Mouse (Mus musculus): ENCODE data around the gene Llgl1. TPM values are rescaled to one million over a fixed set of nuclear protein-coding genes. Genes with fewer than 3 reads are reported as not detected.
A peak's percentile ranks its signal among the peaks of the same experiment; 100 is the strongest.

The Llgl1 gene
- 44.4 and 46.8 TPM in 2 replicates for polyA plus RNA-seq (2015; fragmentation: Nextera tagmentation; extraction: Ambion mirVana)

DNA sequence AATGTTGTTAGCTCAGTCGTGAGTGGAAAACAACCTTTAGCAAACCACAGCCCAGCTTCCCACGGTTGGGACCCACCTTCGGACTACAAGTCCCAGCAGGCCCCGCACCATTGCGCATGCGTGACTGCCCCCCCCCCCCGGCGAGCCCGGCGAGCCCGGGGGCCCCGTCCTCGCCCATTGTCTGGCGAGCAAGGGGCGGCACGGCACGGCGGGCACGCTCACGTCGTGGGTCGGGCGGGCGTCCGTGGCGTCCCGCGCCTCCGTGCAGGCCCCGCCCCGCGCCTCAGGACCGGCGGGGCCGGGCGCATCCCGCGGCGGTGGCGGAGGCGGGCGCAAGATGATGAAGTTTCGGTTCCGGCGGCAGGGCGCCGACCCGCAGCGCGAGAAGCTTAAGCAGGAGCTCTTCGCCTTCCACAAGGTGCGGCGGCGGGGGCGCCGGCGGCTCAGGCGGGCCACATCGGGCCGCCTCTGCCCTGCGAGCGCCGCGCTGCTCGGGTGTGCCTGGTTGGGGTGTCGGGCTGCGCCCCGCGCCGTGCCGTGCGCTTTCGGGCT, at the start of gene Llgl1:
TSS of gene Llgl1 (plus strand) at position 200 of the 552 bp plus-strand sequence.
- Histone ChIP-seq H3K4me3 (ENCODE audit: low read depth, low read length) (peak within 1 kb of the TSS; percentile 90), H3K27me3 (ENCODE audit: control insufficient read depth, insufficient read depth, low read depth, low read length) (no peaks in the 10 kb centered on the region), H3K4me2 (ENCODE audit: low read length) (peak within 1 kb of the TSS; percentile 93), H3K36me3 (ENCODE audit: control insufficient read depth, insufficient read depth, low read length) (peaks cover under 1% of the 10 kb centered on the region), H3K4me1 (ENCODE audit: control insufficient read depth, insufficient read depth, low read length) (peaks cover 38% of the 10 kb centered on the region), H3K9me3 (replicated peaks; ENCODE audit: control insufficient read depth, low read length, poor library complexity, severe bottlenecking) (no peaks in the 10 kb centered on the region), H3K27ac (ENCODE audit: low read length) (peak within 1 kb of the TSS; percentile 90), H3K9ac (ENCODE audit: low read depth, low read length) (peak within 1 kb of the TSS; percentile 95)
- under 1% methylated on average over 59 of the region's 73 CpGs for WGBS
- ATAC-seq = peak; percentile 90

DNA sequence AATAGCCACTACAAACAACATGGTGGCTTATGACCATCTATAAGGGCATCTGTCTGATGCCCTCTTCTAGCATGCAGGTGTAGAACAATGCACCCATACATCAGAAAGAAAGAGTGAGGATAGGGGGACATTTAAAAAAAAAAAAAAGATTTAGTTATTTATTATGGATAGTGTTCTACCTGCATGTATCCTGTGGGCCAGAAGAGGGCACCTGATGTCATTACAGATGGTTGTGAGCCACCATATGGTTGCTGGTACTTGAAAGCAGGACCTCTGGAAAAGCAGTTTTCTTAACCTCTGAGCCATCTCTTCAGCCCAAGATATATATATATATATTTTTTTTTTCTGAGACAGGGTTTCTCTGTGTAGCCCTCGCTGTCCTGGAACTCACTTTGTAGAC, 3.4 kb upstream of the Llgl1 start:
- 78% methylated on average over 1 of the region's 1 CpGs for WGBS
- no peak overlapping the region for H3K4me3 ChIP-seq (ENCODE audit: low read depth, low read length)

DNA sequence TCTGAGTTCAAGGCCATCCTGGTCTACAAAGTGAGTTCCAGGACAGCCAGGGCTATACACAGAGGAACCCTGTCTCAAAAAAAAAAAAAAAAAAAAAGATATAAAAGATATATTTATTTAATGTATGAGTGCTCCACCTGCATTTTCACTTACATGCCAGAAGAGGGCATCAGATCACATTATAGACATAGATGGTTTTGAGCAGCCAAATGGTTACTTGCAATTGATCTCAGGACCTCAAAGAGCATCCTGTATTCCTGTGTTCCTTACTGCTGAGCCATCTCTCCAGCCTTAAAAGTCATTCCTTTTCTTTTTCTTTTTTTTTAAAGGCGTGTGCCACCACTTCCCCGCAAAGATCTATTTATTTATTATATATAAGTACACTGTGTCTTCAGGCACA, 2.0 kb upstream of the Llgl1 start:
- Histone ChIP-seq H3K9me3 (replicated peaks; ENCODE audit: control insufficient read depth, low read length, poor library complexity, severe bottlenecking) (no peaks in the 10 kb centered on the region), H3K9ac (ENCODE audit: low read depth, low read length) (no peak overlapping the region), H3K4me2 (ENCODE audit: low read length) (no peak overlapping the region), H3K36me3 (ENCODE audit: control insufficient read depth, insufficient read depth, low read length) (no peaks in the 10 kb centered on the region), H3K27me3 (ENCODE audit: control insufficient read depth, insufficient read depth, low read depth, low read length) (no peaks in the 10 kb centered on the region), H3K4me3 (ENCODE audit: low read depth, low read length) (no peak overlapping the region), H3K4me1 (ENCODE audit: control insufficient read depth, insufficient read depth, low read length) (peaks cover 30% of the 10 kb centered on the region), H3K27ac (ENCODE audit: low read length) (no peak overlapping the region)
- WGBS = 68% methylated on average over 2 of the region's 2 CpGs
- no peak for ATAC-seq

More for the DNA sequence above, 3.4 kb upstream of the Llgl1 start:
- peaks cover 16% of the 10 kb centered on the region for H3K4me1 ChIP-seq (ENCODE audit: control insufficient read depth, insufficient read depth, low read length)
- no peak overlapping the region for H3K27ac ChIP-seq (ENCODE audit: low read length)
- H3K36me3 ChIP-seq (ENCODE audit: control insufficient read depth, insufficient read depth, low read length) = no peaks in the 10 kb centered on the region
- H3K9me3 ChIP-seq (replicated peaks; ENCODE audit: control insufficient read depth, low read length, poor library complexity, severe bottlenecking) = no peaks in the 10 kb centered on the region
- no peaks in the 10 kb centered on the region for H3K27me3 ChIP-seq (ENCODE audit: control insufficient read depth, insufficient read depth, low read depth, low read length)
- ATAC-seq = no peak
- no peak overlapping the region for H3K4me2 ChIP-seq (ENCODE audit: low read length)
- no peak overlapping the region for H3K9ac ChIP-seq (ENCODE audit: low read depth, low read length)

DNA sequence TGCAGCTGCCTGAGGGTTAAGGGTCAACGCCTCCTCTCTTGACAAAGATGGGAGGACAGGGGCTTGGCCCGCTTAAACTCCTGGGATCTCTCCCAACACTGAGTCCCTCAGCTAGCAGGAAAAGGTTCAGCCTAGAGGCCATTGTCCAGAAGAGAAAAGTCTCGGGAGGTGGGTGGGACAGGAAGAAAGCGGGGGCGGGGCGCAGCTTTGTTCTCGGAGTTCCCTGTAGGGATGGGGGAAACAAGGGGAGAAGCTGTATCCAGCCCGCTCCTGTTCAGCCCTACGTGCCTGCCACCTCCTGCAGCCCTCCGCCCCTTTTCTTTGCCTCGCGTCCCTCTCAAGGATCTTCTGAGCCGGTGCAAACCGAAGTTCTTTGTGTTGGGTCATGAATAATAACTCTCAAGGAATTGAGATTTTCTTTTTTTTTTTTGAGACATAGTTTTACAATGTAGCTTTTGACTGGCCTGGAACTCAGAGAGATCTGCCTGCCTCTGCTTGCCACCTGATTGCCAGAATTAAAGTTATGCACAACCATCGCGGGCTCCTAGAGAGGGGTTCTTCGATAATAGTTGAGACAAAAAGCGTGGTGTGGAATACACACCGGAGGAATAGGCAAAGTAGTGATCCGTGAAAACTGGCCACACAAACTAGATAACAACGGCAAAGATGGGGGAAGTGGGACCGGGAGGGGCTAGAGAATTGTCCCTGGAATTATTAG, 558 bp upstream of the Llgl1 start:
- Histone ChIP-seq H3K27ac (ENCODE audit: low read length) (peak overlapping the region; percentile 90), H3K9me3 (replicated peaks; ENCODE audit: control insufficient read depth, low read length, poor library complexity, severe bottlenecking) (no peaks in the 10 kb centered on the region), H3K9ac (ENCODE audit: low read depth, low read length) (peak overlapping the region; percentile 30), H3K36me3 (ENCODE audit: control insufficient read depth, insufficient read depth, low read length) (no peaks in the 10 kb centered on the region), H3K4me1 (ENCODE audit: control insufficient read depth, insufficient read depth, low read length) (peaks cover 38% of the 10 kb centered on the region), H3K4me3 (ENCODE audit: low read depth, low read length) (peak overlapping the region; percentile 90), H3K27me3 (ENCODE audit: control insufficient read depth, insufficient read depth, low read depth, low read length) (no peaks in the 10 kb centered on the region), H3K4me2 (ENCODE audit: low read length) (peak overlapping the region; percentile 54)
- ATAC-seq = peak; percentile 40
- 1% methylated on average over 22 of the region's 22 CpGs for WGBS

DNA sequence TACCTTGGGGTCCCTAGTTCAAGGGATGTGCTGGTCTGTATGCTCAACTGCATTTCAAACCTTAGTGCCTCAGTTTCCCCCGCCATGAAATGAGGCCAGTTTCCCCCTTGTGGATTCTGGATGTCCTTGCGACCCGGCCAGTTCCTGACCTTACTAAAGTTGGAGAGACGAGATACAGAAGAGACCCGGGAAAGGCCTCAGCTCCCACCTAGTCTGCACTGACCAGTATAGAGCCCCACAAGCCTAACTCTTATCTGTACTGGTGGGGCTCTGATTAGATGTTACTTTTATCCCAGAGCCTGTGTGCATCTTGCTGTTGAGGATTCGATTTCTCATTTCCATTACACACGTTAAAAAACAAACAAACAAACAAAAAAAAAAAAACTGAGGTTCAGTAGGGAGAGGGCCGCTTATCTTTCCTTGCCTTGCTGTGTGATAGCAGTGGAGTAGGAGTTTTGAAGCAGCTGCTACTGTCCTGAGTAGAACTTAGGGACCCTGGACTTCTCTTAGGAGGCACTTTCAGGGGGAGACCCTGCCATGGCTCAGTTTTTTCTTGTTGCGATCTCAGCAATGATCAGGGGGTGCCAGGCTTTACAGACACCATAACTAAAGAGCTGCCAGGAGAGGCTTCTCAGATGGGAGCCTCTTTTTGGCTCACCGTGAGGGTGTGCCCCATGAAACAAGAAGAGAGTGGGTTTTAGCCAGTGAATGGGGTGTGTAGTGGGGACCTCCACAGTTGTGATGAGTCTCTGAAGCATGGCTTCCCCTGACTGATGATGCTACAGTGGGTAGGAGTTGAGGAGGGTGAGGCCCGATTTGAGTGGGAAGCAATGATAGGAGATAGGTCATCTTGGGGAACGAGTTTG, 1.0 kb downstream of the Llgl1 start:
- 21% methylated on average over 12 of the region's 12 CpGs for WGBS

DNA sequence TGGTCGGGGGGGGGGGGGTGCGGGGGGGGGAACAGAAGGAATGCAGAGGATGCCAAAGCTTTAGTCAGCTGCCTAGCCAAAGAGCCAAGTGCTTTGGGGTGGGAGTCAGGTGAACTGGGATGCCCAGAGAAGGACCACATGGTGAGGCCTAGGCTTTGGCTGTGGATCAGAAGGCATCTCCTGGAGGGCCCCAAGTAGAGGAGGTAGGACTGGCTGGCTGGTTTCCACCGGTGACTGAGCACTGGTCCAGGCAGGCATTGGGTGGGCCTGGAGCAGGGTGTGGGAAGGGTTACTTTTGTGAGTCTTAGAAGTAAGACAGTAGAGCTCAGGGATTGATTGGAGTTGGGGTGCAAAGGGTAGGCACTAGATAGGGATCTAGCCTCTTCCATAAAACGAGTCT, 2.1 kb downstream of the Llgl1 start:
- H3K27ac ChIP-seq (ENCODE audit: low read length) = no peak overlapping the region
- peaks cover 38% of the 10 kb centered on the region for H3K4me1 ChIP-seq (ENCODE audit: control insufficient read depth, insufficient read depth, low read length)
- H3K9me3 ChIP-seq (replicated peaks; ENCODE audit: control insufficient read depth, low read length, poor library complexity, severe bottlenecking) = no peaks in the 10 kb centered on the region
- peak overlapping the region; percentile 26; the same call in 1 of the 2 replicates for H3K4me2 ChIP-seq (ENCODE audit: low read length)
- H3K9ac ChIP-seq (ENCODE audit: low read depth, low read length) = no peak overlapping the region
- H3K27me3 ChIP-seq (ENCODE audit: control insufficient read depth, insufficient read depth, low read depth, low read length) = no peaks in the 10 kb centered on the region
- H3K4me3 ChIP-seq (ENCODE audit: low read depth, low read length) = no peak overlapping the region
- no peak for ATAC-seq
- WGBS = 89% methylated on average over 2 of the region's 4 CpGs
- peaks cover 9% of the 10 kb centered on the region for H3K36me3 ChIP-seq (ENCODE audit: control insufficient read depth, insufficient read depth, low read length)

More for the DNA sequence above, 1.0 kb downstream of the Llgl1 start:
- peaks cover 2% of the 10 kb centered on the region for H3K36me3 ChIP-seq (ENCODE audit: control insufficient read depth, insufficient read depth, low read length)
- no peaks in the 10 kb centered on the region for H3K27me3 ChIP-seq (ENCODE audit: control insufficient read depth, insufficient read depth, low read depth, low read length)
- H3K9ac ChIP-seq (ENCODE audit: low read depth, low read length) = peak overlapping the region; percentile 95
- no peak for ATAC-seq
- H3K9me3 ChIP-seq (replicated peaks; ENCODE audit: control insufficient read depth, low read length, poor library complexity, severe bottlenecking) = no peaks in the 10 kb centered on the region
- peak overlapping the region; percentile 93 for H3K4me2 ChIP-seq (ENCODE audit: low read length)
- peaks cover 38% of the 10 kb centered on the region for H3K4me1 ChIP-seq (ENCODE audit: control insufficient read depth, insufficient read depth, low read length)
- peak overlapping the region; percentile 90 for H3K4me3 ChIP-seq (ENCODE audit: low read depth, low read length)
- peak overlapping the region; percentile 90 for H3K27ac ChIP-seq (ENCODE audit: low read length)

DNA sequence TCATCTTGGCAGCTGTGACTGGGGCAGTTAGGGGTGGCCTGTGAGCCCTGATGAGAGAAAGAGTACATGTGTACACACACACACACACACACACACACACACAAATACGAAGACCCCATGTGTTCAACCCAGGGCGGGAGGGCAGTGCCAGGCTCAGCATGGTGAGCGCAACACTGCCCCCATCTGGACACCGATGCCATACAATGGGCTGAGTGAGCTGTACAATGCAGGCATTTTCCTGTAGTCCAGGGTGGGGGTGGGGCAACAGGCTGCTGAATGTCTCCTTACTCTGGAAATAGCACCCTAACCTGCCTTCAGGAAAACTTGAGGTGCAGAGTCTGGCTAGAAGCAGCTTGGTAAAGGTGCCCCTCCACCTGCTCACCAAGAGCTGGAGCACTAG, 3.6 kb downstream of the Llgl1 start:
- no peak for ATAC-seq
- Histone ChIP-seq H3K27me3 (ENCODE audit: control insufficient read depth, insufficient read depth, low read depth, low read length) (no peaks in the 10 kb centered on the region), H3K27ac (ENCODE audit: low read length) (no peak overlapping the region; the same call in 1 of the 2 replicates), H3K4me2 (ENCODE audit: low read length) (no peak overlapping the region), H3K4me1 (ENCODE audit: control insufficient read depth, insufficient read depth, low read length) (peaks cover 38% of the 10 kb centered on the region), H3K9me3 (replicated peaks; ENCODE audit: control insufficient read depth, low read length, poor library complexity, severe bottlenecking) (no peaks in the 10 kb centered on the region), H3K4me3 (ENCODE audit: low read depth, low read length) (no peak overlapping the region), H3K9ac (ENCODE audit: low read depth, low read length) (no peak overlapping the region), H3K36me3 (ENCODE audit: control insufficient read depth, insufficient read depth, low read length) (peaks cover 21% of the 10 kb centered on the region)
- 19% methylated on average over 4 of the region's 4 CpGs for WGBS

DNA sequence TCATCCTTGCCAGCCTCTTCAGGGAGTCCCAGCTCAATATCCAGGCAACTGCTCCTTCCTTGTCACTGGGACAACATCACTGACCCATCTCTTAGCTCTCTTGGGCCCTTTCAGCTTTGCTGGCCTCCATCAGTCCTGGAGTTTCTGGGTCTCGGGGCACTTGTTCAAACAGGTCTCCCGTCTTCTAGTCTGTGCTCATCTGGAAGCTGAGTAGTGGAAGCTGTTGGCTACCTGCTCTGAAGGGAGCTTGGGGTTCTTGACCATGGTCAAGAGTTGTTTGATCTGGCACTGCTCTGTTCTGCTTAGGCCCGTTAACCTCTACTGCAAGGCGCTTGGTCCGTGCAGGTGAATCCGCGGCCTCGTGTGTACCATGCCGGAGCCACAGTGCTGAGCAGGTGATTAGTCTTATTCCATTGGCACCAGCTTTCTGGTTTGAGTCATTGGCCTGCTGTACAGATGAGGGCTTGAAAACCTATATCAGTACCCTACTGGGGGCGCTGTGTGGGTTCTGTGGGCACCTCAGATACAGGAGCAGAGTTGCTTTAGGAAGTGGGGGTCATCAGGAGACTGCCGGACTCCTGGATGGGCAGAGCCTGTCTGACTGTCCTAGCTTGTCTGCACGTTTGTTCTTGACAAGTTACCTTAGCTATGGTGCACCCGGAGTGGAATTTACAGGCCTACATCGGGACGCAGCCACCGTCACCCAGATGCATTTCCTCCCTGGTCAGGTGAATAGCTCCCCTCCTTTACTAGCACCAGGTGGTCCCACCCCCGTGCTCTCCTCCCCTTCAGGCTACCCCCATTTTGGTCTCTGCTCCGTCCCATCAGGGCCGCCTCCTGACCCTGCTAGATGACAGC, 4.7 kb downstream of the Llgl1 start:
- Histone ChIP-seq H3K4me3 (ENCODE audit: low read depth, low read length) (no peak overlapping the region), H3K4me1 (ENCODE audit: control insufficient read depth, insufficient read depth, low read length) (peaks cover 31% of the 10 kb centered on the region), H3K9me3 (replicated peaks; ENCODE audit: control insufficient read depth, low read length, poor library complexity, severe bottlenecking) (no peaks in the 10 kb centered on the region), H3K27me3 (ENCODE audit: control insufficient read depth, insufficient read depth, low read depth, low read length) (no peaks in the 10 kb centered on the region), H3K36me3 (ENCODE audit: control insufficient read depth, insufficient read depth, low read length) (peaks cover 28% of the 10 kb centered on the region), H3K9ac (ENCODE audit: low read depth, low read length) (no peak overlapping the region), H3K4me2 (ENCODE audit: low read length) (no peak overlapping the region), H3K27ac (ENCODE audit: low read length) (no peak overlapping the region)
- 92% methylated on average over 19 of the region's 19 CpGs for WGBS
- no peak for ATAC-seq
